Mouse (Mus musculus): ENCODE data around the gene Aplnr. TPM values are rescaled to one million over a fixed set of nuclear protein-coding genes. Genes with fewer than 3 reads are reported as not detected.

The Aplnr gene
- total and polyA plus RNA-seq, 3 experiments: not detected

DNA sequence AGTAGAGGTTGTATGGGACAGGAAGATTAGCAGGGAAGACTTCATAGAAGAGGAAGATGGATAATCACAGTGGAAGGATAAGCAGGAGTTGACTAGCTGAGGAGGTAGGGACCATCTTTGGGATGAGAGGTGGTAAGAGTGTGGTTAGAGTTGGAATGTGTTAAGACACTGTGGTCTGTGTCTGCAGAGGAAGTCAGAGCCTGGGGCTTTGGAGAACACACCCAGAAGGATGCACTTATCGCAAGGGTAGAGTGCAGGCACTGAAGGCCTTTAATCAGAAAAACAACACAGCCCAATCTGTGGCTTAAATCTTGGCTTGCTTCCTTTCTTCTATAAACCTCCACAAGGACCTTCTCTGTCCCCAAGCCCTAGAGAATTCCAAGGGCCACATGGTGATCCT lies 32.3 kb downstream of the Aplnr start:
- DNase-seq (ENCODE audit: low read depth, low spot score): no peak
- no peak for TF ChIP-seq GABPA (IDR thresholded peaks at IDR 0.05; ENCODE audit: low read depth, low read length)
- TF ChIP-seq SIN3A (IDR thresholded peaks at IDR 0.05; ENCODE audit: low read length): no peak
- TF ChIP-seq NELFE (IDR thresholded peaks at IDR 0.05; ENCODE audit: low read depth, low read length): no peak
- no peak for TF ChIP-seq POLR2AphosphoS2 (IDR thresholded peaks at IDR 0.05; ENCODE audit: low read length)
- no peak for TF ChIP-seq SMC3 (IDR thresholded peaks at IDR 0.05; ENCODE audit: low read depth, low read length)
- no peak for TF ChIP-seq TCF12 (IDR thresholded peaks at IDR 0.05; ENCODE audit: low read depth, low read length)
- TF ChIP-seq ZMIZ1 (IDR thresholded peaks at IDR 0.05; ENCODE audit: low read depth, low read length): no peak
- no peak for TF ChIP-seq RAD21 (IDR thresholded peaks at IDR 0.05; ENCODE audit: low read depth, low read length)
- no peak for TF ChIP-seq TAL1 (IDR thresholded peaks at IDR 0.05; ENCODE audit: low read length)
- TF ChIP-seq MAX (IDR thresholded peaks at IDR 0.05; ENCODE audit: low read length): no peak
- no peak for TF ChIP-seq MEF2A (IDR thresholded peaks at IDR 0.05; ENCODE audit: extremely low read depth, insufficient replicate concordance, low read depth, low read length, poor library complexity, severe bottlenecking)
- TF ChIP-seq ZC3H11A (IDR thresholded peaks at IDR 0.05; ENCODE audit: low read depth, low read length): no peak
- no peak for TF ChIP-seq JUND (IDR thresholded peaks at IDR 0.05; ENCODE audit: low read depth, low read length)
- no peak for TF ChIP-seq TBP (IDR thresholded peaks at IDR 0.05; ENCODE audit: low read depth, low read length)
- TF ChIP-seq GATA1 (IDR thresholded peaks at IDR 0.05; ENCODE audit: low read depth, low read length): no peak
- TF ChIP-seq MAFK (IDR thresholded peaks at IDR 0.05; ENCODE audit: borderline replicate concordance, low read depth, low read length): no peak
- Histone ChIP-seq H3K4me1 (ENCODE audit: control insufficient read depth in 1 of 2, insufficient read depth in 2 of 2, low read length in 2 of 2) (no peaks in the 10 kb centered on the region), H3K27me3 (ENCODE audit: control insufficient read depth in 1 of 2, insufficient read depth in 2 of 2, low read length in 2 of 2) (no peaks in the 10 kb centered on the region; a peak in 1 of 4 replicates), H3K9me3 (replicated peaks; ENCODE audit: insufficient read depth, low read length) (no peaks in the 10 kb centered on the region), H3K4me3 (ENCODE audit: control insufficient read depth in 1 of 2, insufficient read depth in 1 of 2, low read depth in 2 of 2, low read length in 2 of 2) (no peak overlapping the region), H3K36me3 (ENCODE audit: control insufficient read depth in 1 of 2, insufficient read depth in 2 of 2, low read length in 2 of 2) (no peaks in the 10 kb centered on the region), H3K9ac (ENCODE audit: control insufficient read depth, low read depth, low read length, poor library complexity, severe bottlenecking) (no peak overlapping the region), H3K27ac (ENCODE audit: control insufficient read depth, low read depth, low read length) (no peak overlapping the region), H3K79me2 (ENCODE audit: control insufficient read depth, insufficient read depth, low read length, poor library complexity) (no peaks in the 10 kb centered on the region)

GRCm38 (mm10) chr2:85172071-85172762 lies 36.2 kb downstream of the Aplnr start:
- Histone ChIP-seq H3K36me3 (ENCODE audit: control insufficient read depth in 1 of 2, insufficient read depth in 2 of 2, low read length in 2 of 2) (no peaks in the 10 kb centered on the region), H3K9ac (ENCODE audit: control insufficient read depth, low read depth, low read length, poor library complexity, severe bottlenecking) (no peak overlapping the region), H3K4me1 (ENCODE audit: control insufficient read depth in 1 of 2, insufficient read depth in 2 of 2, low read length in 2 of 2) (no peaks in the 10 kb centered on the region), H3K9me3 (replicated peaks; ENCODE audit: insufficient read depth, low read length) (no peaks in the 10 kb centered on the region), H3K27me3 (ENCODE audit: control insufficient read depth in 1 of 2, insufficient read depth in 2 of 2, low read length in 2 of 2) (no peaks in the 10 kb centered on the region; a peak in 1 of 4 replicates), H3K79me2 (ENCODE audit: control insufficient read depth, insufficient read depth, low read length, poor library complexity) (no peaks in the 10 kb centered on the region; the same call in 1 of the 2 replicates), H3K27ac (ENCODE audit: control insufficient read depth, low read depth, low read length) (no peak overlapping the region), H3K4me3 (ENCODE audit: control insufficient read depth in 1 of 2, insufficient read depth in 1 of 2, low read depth in 2 of 2, low read length in 2 of 2) (no peak overlapping the region)
- no peak for TF ChIP-seq SMC3 (IDR thresholded peaks at IDR 0.05; ENCODE audit: low read depth, low read length)
- no peak for TF ChIP-seq UBTF (IDR thresholded peaks at IDR 0.05; ENCODE audit: borderline replicate concordance, insufficient read depth, low read depth, low read length)
- no peak for TF ChIP-seq HCFC1 (IDR thresholded peaks at IDR 0.05; ENCODE audit: low read depth, low read length)
- no peak for TF ChIP-seq MAFK (IDR thresholded peaks at IDR 0.05; ENCODE audit: borderline replicate concordance, low read depth, low read length)
- TF ChIP-seq GATA1 (IDR thresholded peaks at IDR 0.05; ENCODE audit: low read depth, low read length): no peak
- no peak for TF ChIP-seq KAT2A (conservative IDR thresholded peaks at IDR 0.05; ENCODE audit: low read depth, low read length)
- TF ChIP-seq MYB (IDR thresholded peaks at IDR 0.05; ENCODE audit: low read depth, low read length): no peak
- no peak for TF ChIP-seq MEF2A (IDR thresholded peaks at IDR 0.05; ENCODE audit: extremely low read depth, insufficient replicate concordance, low read depth, low read length, poor library complexity, severe bottlenecking)
- TF ChIP-seq POLR2AphosphoS5 (IDR thresholded peaks at IDR 0.05; ENCODE audit: borderline replicate concordance, low read depth, low read length): no peak
- no peak for TF ChIP-seq USF1 (IDR thresholded peaks at IDR 0.05; ENCODE audit: low read depth, low read length)
- no peak for TF ChIP-seq EP300 (IDR thresholded peaks at IDR 0.05; ENCODE audit: low read depth in 1 of 2, low read length in 2 of 2)
- TF ChIP-seq ZNF384 (IDR thresholded peaks at IDR 0.05; ENCODE audit: low read depth, low read length): no peak
- TF ChIP-seq POLR2AphosphoS2 (IDR thresholded peaks at IDR 0.05; ENCODE audit: low read length): no peak
- DNase-seq (ENCODE audit: low read depth, low spot score): no peak
